Mouse (Mus musculus): Measurements from ENCODE around the gene Scn5a. TPM values are rescaled to one million over a fixed set of nuclear protein-coding genes. Genes with fewer than 3 reads are reported as not detected.

Scn5a gene
- total RNA-seq, 1 experiment, result 0.76 TPM

GRCm38 (mm10) chr9:119472412-119472918 lies 106.4 kb downstream of the Scn5a start:
- H3K4me1 ChIP-seq (ENCODE audit: control insufficient read depth in 2 of 2, insufficient read depth in 2 of 2, low read length in 2 of 2, poor library complexity in 1 of 2), result no peaks in the 10 kb centered on the region
- DNase-seq (ENCODE audit: low read depth, low spot score), result no peak
- no peaks in the 10 kb centered on the region for H3K9me3 ChIP-seq (ENCODE audit: control insufficient read depth, insufficient read depth, low read depth, low read length)
- no peak for TF ChIP-seq ZC3H11A (IDR thresholded peaks at IDR 0.05; ENCODE audit: borderline replicate concordance, low read depth, low read length)
- no peak for TF ChIP-seq MAFK (IDR thresholded peaks at IDR 0.05; ENCODE audit: insufficient read depth, low read depth, low read length)
- TF ChIP-seq HCFC1 (IDR thresholded peaks at IDR 0.05; ENCODE audit: borderline replicate concordance, insufficient read depth, low read length), result no peak
- no peak for TF ChIP-seq CHD2 (IDR thresholded peaks at IDR 0.05; ENCODE audit: low read depth, low read length)
- no peak for TF ChIP-seq ZNF384 (IDR thresholded peaks at IDR 0.05; ENCODE audit: low read depth, low read length)
- H3K36me3 ChIP-seq (ENCODE audit: control insufficient read depth, insufficient read depth, low read length, poor library complexity, severe bottlenecking), result no peaks in the 10 kb centered on the region
- no peak overlapping the region for H3K4me3 ChIP-seq (ENCODE audit: insufficient read depth in 1 of 2, low read depth in 1 of 2, low read length in 2 of 2, poor library complexity in 1 of 2, severe bottlenecking in 1 of 2)
- in situ Hi-C loops (cut with MboI; ENCODE audit: low sequenced_read_pairs in 2 of 2, unreplicated experiment in 2 of 2), result no loop called here
- H3K27ac ChIP-seq (ENCODE audit: insufficient read depth, low read depth, low read length, poor library complexity, severe bottlenecking), result no peak overlapping the region
- H3K9ac ChIP-seq (ENCODE audit: insufficient read depth, low read depth, low read length, poor library complexity, severe bottlenecking), result no peak overlapping the region

GRCm38 (mm10) chr9:119469691-119470353 lies 109.0 kb downstream of the Scn5a start:
- H3K36me3 ChIP-seq (ENCODE audit: control insufficient read depth, insufficient read depth, low read length, poor library complexity, severe bottlenecking), result peaks cover 5% of the 10 kb centered on the region; the same call in 1 of the 2 replicates
- H3K4me3 ChIP-seq (ENCODE audit: insufficient read depth in 1 of 2, low read depth in 1 of 2, low read length in 2 of 2, poor library complexity in 1 of 2, severe bottlenecking in 1 of 2), result no peak overlapping the region
- TF ChIP-seq HCFC1 (IDR thresholded peaks at IDR 0.05; ENCODE audit: borderline replicate concordance, insufficient read depth, low read length) (no peak), CHD2 (IDR thresholded peaks at IDR 0.05; ENCODE audit: low read depth, low read length) (no peak), MAFK (IDR thresholded peaks at IDR 0.05; ENCODE audit: insufficient read depth, low read depth, low read length) (no peak), ZC3H11A (IDR thresholded peaks at IDR 0.05; ENCODE audit: borderline replicate concordance, low read depth, low read length) (no peak), ZNF384 (IDR thresholded peaks at IDR 0.05; ENCODE audit: low read depth, low read length) (no peak)
- no peak for DNase-seq (ENCODE audit: low read depth, low spot score)
- H3K27ac ChIP-seq (ENCODE audit: insufficient read depth, low read depth, low read length, poor library complexity, severe bottlenecking), result no peak overlapping the region
- in situ Hi-C loops (cut with MboI; ENCODE audit: low sequenced_read_pairs in 2 of 2, unreplicated experiment in 2 of 2), result loop anchor here in 1 of 2 experiments (10.0 kb wide), 1 partner anchor 105 kb away; the partner anchor contains the start of gene Scn5a
- no peak overlapping the region for H3K9ac ChIP-seq (ENCODE audit: insufficient read depth, low read depth, low read length, poor library complexity, severe bottlenecking)
- no peaks in the 10 kb centered on the region for H3K9me3 ChIP-seq (ENCODE audit: control insufficient read depth, insufficient read depth, low read depth, low read length)
- no peaks in the 10 kb centered on the region; a peak in 1 of 4 replicates for H3K4me1 ChIP-seq (ENCODE audit: control insufficient read depth in 2 of 2, insufficient read depth in 2 of 2, low read length in 2 of 2, poor library complexity in 1 of 2)

GRCm38 (mm10) chr9:119465595-119465994 lies 113.2 kb downstream of the Scn5a start:
- no peak for DNase-seq (ENCODE audit: low read depth, low spot score)
- in situ Hi-C loops (cut with MboI; ENCODE audit: low sequenced_read_pairs in 2 of 2, unreplicated experiment in 2 of 2), result loop anchor here in 1 of 2 experiments (10.0 kb wide), 1 partner anchor 109 kb away; the partner anchor contains the start of gene Scn5a

GRCm38 (mm10) chr9:119465056-119465455 lies 113.8 kb downstream of the Scn5a start:
- no peak for TF ChIP-seq ZC3H11A (IDR thresholded peaks at IDR 0.05; ENCODE audit: borderline replicate concordance, low read depth, low read length)
- no peak for TF ChIP-seq CHD2 (IDR thresholded peaks at IDR 0.05; ENCODE audit: low read depth, low read length)
- no peak for TF ChIP-seq ZNF384 (IDR thresholded peaks at IDR 0.05; ENCODE audit: low read depth, low read length)
- TF ChIP-seq MAFK (IDR thresholded peaks at IDR 0.05; ENCODE audit: insufficient read depth, low read depth, low read length), result no peak
- DNase-seq (ENCODE audit: low read depth, low spot score), result no peak
- Histone ChIP-seq H3K4me3 (ENCODE audit: insufficient read depth in 1 of 2, low read depth in 1 of 2, low read length in 2 of 2, poor library complexity in 1 of 2, severe bottlenecking in 1 of 2) (no peak overlapping the region), H3K9ac (ENCODE audit: insufficient read depth, low read depth, low read length, poor library complexity, severe bottlenecking) (no peak overlapping the region), H3K9me3 (ENCODE audit: control insufficient read depth, insufficient read depth, low read depth, low read length) (no peaks in the 10 kb centered on the region), H3K4me1 (ENCODE audit: control insufficient read depth in 2 of 2, insufficient read depth in 2 of 2, low read length in 2 of 2, poor library complexity in 1 of 2) (no peaks in the 10 kb centered on the region; a peak in 1 of 4 replicates), H3K27ac (ENCODE audit: insufficient read depth, low read depth, low read length, poor library complexity, severe bottlenecking) (no peak overlapping the region; the same call in 1 of the 2 replicates), H3K36me3 (ENCODE audit: control insufficient read depth, insufficient read depth, low read length, poor library complexity, severe bottlenecking) (peaks cover 31% of the 10 kb centered on the region)
- in situ Hi-C loops (cut with MboI; ENCODE audit: low sequenced_read_pairs in 2 of 2, unreplicated experiment in 2 of 2), result loop anchor here in 1 of 2 experiments (10.0 kb wide), 1 partner anchor 110 kb away; the partner anchor contains the start of gene Scn5a

More at GRCm38 (mm10) chr9:119465595-119465994, 113.2 kb downstream of the Scn5a start:
- no peak overlapping the region for H3K27ac ChIP-seq (ENCODE audit: insufficient read depth, low read depth, low read length, poor library complexity, severe bottlenecking)
- no peaks in the 10 kb centered on the region for H3K9me3 ChIP-seq (ENCODE audit: control insufficient read depth, insufficient read depth, low read depth, low read length)
- no peak overlapping the region for H3K9ac ChIP-seq (ENCODE audit: insufficient read depth, low read depth, low read length, poor library complexity, severe bottlenecking)
- TF ChIP-seq CHD2 (IDR thresholded peaks at IDR 0.05; ENCODE audit: low read depth, low read length) (no peak), HCFC1 (IDR thresholded peaks at IDR 0.05; ENCODE audit: borderline replicate concordance, insufficient read depth, low read length) (no peak), ZC3H11A (IDR thresholded peaks at IDR 0.05; ENCODE audit: borderline replicate concordance, low read depth, low read length) (no peak)
- peaks cover 30% of the 10 kb centered on the region for H3K36me3 ChIP-seq (ENCODE audit: control insufficient read depth, insufficient read depth, low read length, poor library complexity, severe bottlenecking)
- H3K4me1 ChIP-seq (ENCODE audit: control insufficient read depth in 2 of 2, insufficient read depth in 2 of 2, low read length in 2 of 2, poor library complexity in 1 of 2), result no peaks in the 10 kb centered on the region; a peak in 1 of 4 replicates
- H3K4me3 ChIP-seq (ENCODE audit: insufficient read depth in 1 of 2, low read depth in 1 of 2, low read length in 2 of 2, poor library complexity in 1 of 2, severe bottlenecking in 1 of 2), result no peak overlapping the region
